Mouse (Mus musculus) kidney, adult 8-10 months (tissue): ENCODE data around the gene Tbc1d8.

Experiments
- DNase-seq, 2 experiments: peaks; one replicate each; pipeline ENCODE4 v3.0.0; 2022

The Tbc1d8 gene

DNA sequence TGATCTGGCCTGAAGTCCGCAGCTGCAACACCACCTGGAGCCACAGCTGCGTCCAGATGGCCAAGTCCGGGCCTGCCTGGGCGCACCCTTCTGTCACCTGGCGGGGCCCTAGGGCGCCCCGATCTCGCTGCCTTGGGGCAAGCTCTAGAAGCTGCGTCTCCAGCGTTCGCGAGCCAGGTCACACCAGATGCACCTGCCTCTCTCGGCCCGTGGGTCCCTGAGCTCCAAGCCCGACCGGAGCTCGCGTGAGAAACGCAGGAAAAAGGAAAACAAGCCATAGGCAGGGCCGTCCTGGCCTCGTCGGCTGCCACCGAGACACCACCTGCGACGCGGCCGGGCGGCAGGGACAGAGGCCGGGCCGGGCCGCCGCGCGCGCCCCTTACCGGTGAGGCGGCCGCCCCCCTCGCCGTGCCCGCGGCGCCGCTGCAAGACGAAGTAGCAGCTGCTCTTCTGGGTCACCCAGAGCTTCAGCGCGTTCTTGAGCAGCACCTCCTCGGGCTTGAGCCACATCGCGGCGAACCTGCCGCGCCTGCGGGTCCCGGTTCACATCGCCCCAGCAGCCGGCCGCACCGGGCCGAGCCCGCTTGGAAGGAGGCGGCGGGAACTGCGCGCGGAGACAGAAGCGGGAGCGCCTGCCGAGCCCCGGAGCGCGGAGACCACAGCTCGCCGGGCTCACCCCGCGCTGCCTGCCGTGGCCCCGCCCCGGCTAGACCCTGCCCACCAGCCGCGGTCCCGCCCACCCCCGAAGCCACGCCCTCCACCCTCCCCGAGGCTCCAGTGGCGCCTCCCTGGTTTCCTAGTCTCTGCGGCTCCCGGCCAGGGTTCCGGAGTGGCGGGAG, at the start of gene Tbc1d8:
Tbc1d8 (minus strand) TSS at position 699 of the 839 bp plus-strand sequence.
- peak; percentile 88 to 89 for DNase-seq

DNA sequence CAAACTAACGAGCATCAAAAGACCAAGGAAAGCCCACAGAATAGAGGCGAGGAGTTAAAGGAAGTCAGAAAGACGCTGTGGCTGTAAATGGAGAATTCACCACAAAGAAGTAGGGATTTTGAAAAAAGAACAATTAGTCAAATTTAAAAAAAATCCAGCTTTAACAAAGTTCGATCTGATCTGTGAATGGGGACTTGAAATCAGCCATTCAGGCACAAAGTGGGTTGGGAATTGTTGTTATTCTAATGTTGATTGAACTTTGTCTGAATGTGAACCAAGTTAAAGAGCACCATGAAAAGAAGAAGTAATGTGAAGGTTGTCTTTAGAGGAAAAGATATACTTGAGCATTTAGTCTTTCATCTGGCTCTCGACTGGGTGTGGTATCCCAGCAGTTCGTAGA, 49.8 kb upstream of the Tbc1d8 start:
- no peak for DNase-seq

DNA sequence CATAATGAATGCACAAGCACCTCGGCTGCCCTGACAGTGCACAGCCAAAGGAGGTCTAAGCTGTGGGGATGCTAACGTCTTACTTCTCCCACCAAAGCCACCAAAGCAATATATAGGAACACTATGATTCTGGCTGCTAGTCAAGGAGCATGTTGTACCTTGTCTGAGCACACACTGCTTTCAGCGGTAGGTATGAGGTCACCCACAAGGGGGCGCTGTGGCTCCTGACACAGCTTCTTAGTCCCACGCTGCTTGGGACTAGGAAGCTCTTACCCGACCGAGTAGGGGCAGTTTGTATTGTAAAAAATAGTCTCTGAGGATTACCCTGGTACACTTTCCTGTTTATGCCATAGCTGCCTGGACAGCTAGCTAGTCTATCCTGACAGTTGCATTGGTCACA, 48.9 kb upstream of the Tbc1d8 start:
- DNase-seq = peak; percentile 43 to 82

DNA sequence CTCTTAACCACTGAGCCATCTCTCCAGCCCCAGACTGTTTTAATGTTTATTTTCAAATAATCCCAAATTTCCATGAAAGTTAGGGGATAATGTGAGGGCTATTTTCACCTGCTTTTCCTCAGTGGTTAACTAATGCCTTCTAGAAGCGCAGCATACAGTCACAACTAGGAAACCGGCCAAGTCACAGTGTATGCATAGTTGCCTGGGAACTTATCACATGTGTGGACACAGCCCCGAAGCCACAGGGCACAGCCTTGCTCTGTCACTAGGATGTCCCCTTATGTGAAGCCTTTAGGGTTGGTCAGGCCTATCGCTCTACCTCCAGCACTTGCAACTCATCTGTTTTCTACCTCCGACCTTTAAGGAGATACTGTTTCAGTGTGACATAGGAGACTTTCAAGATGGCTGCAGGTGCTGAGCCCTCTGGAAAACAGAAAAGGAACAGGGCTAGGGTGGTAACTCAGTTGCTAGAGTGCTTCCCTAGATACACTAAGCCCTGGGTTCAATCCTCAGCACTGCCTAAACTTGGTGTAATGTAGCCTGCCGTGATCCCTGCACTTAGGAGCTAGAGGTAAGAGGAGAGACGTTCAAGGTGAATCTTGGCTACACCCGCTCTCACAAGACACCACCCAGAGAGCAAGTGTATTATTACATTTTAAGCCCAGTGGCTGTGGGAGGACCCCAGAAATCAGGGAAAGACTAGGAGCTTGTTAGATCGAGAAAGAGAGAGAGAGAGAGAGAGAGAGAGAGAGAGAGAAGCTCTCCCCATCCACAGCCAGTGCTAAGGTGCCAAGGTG, 48.0 kb upstream of the Tbc1d8 start:
- no peak for DNase-seq

DNA sequence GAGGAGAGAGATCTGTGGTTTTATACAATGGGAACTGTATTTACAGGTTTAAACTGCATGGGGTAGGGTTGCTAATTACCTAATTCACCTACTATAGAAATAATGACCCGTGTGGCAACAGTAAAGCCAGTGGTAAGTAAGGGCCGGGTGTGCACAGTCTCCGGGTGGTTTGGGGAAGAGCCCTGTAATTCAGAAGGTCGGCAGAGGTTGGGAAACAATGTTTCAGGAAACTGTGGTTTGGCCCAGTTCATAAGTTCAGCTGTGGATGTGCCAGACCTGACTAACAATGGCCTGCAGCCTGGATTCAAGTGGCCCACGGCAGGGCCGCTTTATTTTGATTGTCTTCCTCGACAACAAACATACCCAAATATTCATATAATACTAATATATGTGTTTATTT, 47.2 kb upstream of the Tbc1d8 start:
- DNase-seq = no peak

DNA sequence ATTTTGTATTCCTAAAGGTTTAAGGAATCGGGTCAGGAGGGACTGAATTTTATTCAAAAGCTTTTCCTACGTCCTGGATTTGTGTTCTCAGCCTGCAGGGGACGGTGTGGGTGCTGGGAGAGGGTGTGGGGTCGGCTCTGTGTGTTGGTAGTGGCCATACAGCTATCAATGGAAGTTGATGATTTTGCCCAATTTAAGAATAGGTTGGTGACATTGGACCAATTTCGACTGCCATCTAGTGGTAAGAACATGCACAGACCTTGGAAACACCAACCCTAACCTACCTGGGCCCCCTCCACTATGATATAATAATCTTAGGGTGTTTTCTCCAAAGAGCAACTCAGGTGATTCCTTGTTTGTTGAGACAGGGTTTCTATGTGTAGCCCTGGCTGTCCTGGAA, 44.0 kb upstream of the Tbc1d8 start:
- DNase-seq = peak; percentile 21 to 27

DNA sequence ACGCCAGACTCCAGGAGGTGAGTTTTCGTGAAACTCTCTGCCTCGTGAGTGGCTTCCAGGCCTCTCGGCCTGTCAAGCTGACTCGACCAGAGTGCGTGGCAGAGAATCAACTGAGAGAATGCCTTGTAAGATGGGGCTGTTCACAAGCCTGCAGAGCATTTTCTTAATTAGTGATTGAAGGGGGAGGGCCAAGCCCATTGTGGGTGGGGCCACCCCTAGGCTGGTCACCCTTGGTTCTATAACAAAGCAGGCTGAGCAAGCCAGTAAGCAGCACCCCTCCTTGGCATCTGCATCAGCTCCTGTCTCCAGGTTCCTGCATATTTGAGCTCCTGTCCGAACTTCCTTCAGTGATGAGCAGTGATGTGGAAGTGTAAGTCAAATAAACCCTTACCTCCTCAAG, 42.8 kb upstream of the Tbc1d8 start:
- DNase-seq = no peak

DNA sequence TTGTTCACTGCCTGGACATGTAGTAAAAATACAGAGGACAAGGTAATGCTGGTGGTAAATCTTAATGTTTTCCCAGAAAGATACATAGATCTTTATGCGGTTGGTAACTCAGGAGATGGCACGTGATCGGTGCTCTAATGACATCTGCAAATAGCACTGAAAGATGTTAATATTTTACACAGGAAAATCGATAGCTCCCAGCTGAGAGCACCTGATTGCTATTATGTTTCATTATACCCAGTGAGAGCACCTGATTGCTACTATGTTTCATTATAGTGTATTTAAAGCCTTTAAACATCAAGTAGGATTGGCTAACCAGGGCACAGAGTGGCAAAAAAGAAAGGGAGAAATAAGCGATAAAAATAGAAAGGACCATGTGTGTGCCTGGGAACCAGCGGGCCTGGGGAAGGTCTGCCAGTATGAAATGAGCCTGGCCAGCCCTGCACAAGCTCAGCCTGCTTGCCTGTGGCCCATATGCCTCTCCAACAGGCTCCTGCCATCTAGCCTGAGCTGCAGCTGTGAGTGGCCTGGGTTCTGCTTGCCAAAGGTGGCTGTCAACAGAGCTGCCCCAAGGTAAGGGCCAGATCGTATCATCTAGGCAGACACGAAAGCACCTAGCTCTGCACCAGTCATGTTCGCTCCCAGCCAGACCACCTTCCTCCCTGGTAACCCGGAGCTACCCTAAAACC, 36.9 kb upstream of the Tbc1d8 start:
- DNase-seq = no peak

DNA sequence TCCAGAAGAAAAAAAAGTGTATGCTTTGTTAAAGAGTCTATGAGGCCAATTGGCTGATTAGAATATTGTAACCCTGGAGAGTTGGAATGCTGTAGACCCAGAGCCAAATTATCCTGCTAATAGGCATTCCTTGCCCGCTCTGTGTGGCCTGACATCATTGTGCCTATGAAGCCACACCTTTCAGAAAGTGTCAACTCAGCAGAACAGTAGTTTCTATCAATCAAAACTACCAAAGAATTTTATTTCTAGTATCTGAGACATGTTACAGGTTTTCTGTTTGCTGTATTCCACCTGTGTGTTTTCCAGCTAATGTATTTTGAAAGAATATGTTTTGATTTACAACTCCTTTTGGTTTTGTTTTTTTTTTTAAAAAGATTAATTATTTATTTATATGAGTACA, 33.6 kb upstream of the Tbc1d8 start:
- DNase-seq = no peak

DNA sequence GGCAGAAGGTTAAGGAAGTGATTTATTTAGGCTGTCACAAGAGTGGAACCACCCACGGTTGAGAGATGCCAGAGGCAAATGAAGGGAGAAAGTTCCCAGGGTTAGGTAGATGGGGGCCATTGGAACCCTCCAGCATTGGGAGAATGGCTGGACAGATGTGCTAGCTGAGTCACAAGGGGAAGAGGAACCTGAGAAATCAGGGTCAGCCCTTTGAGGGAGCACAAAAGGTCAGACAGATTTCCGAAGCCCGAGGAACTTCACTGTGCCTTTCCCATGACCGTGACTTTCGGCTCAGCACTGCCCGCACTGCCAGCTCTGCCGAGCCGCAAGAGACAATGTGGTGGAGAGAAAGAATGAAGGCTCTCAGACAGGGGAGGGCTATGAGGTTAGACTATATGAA, 33.2 kb upstream of the Tbc1d8 start:
- no peak for DNase-seq

DNA sequence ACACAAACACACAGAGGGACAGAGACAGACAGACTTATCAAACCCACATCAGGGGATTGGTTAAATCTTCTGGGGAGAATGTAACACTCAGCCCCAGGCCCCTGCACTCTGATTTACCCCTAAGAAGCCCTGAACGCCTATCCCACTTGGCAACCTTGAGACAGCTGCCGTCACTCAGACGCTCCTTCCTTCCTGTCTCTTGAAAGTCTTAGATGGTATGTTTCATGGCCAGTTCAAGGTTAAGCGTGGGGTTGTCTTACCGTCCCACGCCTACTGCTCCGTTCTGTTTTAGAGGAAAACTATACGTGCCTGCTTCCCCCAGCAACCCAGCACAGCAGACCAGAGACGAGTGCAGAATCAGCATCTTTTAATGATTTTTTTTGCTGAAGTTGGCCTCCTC, 27.0 kb upstream of the Tbc1d8 start:
- no peak for DNase-seq

DNA sequence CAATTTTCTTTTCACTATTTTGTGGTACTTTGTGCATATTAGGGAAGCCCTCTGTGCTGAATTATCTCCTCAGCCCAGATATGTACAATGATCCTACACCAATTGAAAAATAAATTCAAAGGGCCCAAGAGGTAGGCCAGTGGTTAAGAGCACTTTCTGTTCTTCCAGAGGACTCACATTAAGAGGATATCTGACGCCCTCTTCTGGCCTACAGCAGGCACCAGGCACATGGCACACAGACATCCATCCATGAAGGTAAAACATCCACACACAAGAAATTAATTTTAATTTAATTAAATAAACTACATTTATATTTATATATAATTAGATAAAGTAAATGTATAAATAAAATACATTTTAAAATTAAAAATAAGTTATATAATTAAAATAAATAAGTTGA, 25.7 kb upstream of the Tbc1d8 start:
- peak; percentile 17 to 23 for DNase-seq

DNA sequence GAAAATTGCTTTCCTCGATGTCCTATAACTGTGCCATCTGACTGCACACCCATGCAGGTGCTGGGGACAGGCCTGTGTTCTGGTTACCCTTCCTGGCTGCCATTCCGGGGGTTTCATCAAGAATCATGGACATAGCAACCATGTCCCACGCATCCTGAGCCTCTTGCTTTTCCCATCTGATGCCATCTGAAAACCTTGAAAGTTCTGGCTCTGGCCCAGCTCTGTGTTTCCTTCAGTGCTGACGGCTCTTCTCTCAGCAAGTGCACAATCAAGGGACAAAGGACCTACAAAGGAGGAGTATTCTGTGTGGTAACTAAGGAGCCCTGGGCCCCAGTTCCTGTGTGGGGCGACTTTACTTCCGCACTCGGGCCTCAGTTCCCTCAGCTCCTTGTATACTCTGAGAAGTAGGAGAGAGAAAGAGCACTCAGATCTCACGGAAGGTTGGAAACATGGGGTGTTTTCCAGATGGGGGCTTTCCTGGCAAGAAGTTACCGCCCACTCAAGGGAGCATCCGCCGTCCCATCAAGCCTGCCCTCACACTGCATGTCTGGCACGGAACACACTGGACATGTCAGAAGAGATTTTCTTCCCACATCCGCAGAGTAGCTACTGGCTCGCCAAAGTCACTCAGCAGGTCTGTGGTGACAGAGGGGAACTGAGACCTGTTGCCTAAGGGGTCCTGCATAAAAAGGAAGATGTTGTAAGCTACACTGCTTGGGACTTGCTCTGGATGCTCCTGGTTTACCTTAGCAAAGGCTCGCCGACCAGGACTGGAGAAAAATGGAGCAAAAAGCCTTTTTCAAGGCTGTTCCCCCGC, 24.5 kb upstream of the Tbc1d8 start:
- DNase-seq = no peak

DNA sequence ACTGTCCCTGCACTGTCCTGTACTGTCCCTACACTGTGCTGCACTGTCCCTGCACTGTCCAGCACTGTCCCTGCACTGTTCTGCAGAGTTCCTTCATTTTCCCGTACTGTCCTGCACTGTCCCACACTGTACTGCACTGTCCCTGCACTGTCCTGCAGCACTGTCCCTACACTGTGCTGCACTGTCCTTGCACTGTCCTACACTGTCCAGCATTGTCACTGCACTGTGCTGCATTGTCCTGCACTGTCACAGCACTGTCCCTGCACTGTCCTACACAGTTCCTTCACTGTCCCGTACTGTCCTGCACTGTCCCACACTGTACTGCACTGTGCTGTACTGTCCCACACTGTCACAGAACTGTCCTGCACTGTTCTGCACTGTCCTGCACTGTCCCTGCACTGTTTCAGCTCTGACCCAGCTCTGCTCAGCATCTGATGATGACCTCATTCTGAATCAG, 21.0 kb upstream of the Tbc1d8 start:
- no peak for DNase-seq

DNA sequence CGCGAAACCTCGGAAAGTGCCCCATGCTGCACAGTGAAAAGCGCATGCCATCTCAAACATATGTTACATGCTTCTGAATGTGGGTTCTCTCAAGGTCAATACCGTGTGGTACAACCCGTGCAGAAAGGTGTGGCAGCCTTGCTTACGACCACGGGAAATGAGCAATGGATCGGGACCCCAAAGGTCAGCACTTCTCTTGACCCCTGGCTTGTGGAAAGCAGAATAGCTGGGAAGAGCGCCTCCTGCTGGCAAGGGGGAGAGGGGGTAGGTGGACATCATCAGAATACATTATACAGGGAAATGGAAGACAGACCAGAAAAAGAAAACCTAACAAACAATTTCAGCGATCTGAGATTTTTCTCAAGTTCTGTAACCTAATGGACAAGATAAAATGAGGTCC, 19.2 kb upstream of the Tbc1d8 start:
- no peak for DNase-seq

DNA sequence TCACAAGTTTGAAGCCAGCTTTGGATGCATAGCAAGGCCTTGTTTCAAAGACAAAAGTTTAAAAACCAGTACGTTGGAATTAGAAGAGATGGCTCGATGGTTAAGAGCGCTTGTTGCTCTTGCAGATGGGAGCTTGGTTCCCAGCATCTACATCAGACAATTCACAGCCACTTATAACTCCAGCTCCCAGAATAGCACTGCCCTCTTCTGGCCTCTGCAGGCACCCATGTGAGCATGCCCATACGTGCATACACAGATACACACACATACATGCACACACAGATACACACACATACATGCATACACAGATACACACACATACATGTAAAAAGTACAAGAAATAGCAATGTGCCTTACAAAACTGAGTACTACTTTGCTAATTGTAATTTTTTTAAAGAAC, 18.4 kb upstream of the Tbc1d8 start:
- no peak for DNase-seq

DNA sequence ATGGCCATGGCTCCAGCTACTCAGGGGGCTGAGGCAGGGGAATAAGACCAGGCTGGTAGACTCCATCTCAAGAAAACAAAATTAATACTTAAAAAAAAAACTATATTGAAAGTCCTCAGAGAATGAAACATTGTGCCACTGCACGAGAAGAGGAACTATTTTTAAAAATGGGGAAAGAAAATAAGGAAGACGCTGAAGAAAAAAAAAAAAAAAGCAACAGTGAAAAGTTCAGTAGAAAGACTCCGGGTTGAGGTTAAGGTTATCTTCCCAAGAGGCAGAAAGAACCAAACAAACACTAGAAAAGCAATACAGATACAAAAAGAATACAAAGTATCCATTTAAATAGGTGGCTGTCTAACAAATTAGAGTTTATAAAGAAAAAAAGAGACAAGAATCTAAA, 15.1 kb upstream of the Tbc1d8 start:
- no peak for DNase-seq

DNA sequence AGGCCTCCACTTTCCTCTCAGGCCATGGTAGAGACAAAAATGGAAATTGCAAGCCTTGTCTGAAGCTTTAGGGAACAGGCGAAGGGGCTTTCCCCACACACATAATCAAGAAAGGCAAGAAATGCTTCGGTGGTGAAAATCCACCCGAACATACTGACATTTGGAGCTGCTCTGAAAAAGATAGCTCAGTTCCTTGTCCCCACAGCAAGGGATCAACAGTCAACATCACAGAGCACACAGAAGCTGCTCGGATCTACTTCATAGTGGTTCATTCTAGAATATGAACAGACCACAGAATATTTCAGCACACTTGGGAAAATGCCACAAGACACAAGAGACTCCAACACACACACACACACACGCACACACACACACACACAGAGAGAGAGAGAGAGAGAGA, 14.6 kb upstream of the Tbc1d8 start:
- DNase-seq = no peak

DNA sequence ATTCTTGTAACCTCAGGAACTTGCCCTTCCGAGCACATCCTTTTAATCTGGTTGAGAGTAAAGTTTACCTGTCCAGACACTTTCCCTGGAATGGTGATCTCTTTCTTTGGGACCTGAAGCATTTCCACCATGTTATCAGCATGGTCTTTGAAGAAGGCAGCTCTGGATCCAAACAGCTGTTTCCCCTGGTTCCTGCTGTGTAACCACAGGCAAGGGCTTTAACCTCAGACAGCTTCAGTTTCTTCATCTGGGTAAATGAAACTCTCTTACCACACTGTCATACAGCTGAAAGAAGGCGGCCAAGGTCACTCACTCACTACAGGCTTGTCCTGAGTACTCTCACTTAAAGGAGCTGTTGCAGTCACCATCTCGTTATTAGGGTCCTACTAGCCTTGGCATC, 8.8 kb upstream of the Tbc1d8 start:
- no peak for DNase-seq

DNA sequence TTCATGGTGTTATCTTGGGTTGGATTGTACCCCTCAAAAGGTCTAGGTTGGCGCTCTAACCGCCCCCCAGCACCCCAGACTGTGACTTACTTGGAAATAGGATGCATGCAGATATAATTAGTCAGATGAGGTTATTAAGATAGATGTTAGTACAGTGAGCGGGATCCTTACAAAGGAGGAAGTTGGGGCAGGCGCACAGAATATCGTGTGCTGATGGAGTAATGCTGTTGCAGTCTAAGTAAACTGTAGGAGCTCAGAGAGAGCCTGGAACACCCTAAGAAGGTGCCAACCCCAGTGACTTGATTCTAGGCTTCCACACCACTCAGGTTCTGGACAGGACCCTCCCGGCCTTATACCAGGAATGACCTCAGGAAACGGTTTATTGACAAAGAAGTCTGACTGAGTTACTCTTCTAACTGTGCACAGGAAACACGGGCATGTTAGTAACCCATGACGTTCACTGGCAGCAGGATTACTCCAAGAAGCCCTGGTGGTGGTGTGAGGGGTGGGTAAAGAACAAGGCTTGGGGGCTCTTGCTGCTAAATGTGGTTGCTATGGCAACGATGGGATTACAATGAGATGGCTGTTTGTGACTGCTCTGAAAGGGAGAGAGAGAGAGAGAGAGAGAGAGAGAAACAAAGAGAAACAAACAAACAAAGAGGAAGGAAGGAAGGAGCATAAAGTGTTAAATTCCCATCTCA, 3.7 kb upstream of the Tbc1d8 start:
- no peak for DNase-seq

DNA sequence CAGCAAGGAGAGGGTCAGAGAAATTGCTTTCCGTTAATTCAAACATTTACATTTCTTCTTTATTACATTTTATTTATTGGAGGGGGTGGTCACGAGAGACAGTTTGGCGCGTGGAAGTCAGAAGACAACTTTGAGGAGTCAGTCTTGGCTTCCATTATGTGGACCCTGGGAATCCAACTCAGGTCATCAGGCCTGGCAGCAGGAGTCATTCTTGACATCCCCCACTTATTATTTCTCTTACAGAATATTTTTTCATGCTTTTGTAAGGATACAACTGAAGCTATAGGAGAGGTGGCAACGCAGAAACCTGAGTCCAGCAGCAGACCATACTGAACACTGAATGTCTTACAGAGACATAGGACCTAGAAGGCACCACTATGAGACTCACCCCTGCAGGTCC, 699 bp upstream of the Tbc1d8 start:
- no peak for DNase-seq

DNA sequence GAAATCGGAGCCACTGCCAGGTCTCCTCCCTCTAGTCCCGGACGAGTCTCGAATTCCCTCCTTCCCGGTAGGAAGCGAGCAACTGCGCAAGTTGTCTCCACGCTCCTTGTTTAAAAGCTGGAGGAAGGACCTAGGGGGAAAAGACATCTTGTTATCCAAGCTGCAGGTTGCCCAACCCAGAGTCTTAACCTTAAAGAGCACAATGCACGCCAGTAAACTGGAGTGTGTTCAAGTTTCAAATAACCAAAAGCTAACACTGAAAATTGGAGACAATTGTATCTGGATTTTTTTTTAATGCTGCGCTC, 293 bp upstream of the Tbc1d8 start:
- no peak for DNase-seq
